Mouse (Mus musculus) midbrain, embryonic 14.5 days (tissue): Measurements from ENCODE around the gene Bcl2l14. TPM values are rescaled to one million over a fixed set of nuclear protein-coding genes. Genes with fewer than 3 reads are reported as not detected.

ENCODE experiments used
- ATAC-seq: fragments of 200-750 bp; cut with Nextera tagmentation; 2 replicates; pipeline ENCODE4 v1.8.0; 2017; ENCODE audit warnings: moderate number of reproducible peaks, moderate library complexity; ENCODE audit not compliant: low FRiP score, low TSS enrichment
- DNase-seq: peaks from one replicate; pipeline ENCODE4 v3.0.0-alpha.2; 2015
- H3K27ac ChIP-seq: fragments of 300-500 bp; sonication (generic); replicated peaks from 2 replicates; pipeline ENCODE4 v1.5.1; 2014; ENCODE audit warnings: mild to moderate bottlenecking, low read depth, low read length, moderate library complexity
- H3K27me3 ChIP-seq: fragments of 300-500 bp; sonication (generic); 2 replicates; pipeline ENCODE4 v1.6.1; 2014; ENCODE audit warnings: low read length, control low read depth, mixed read lengths; ENCODE audit not compliant: control insufficient read depth, insufficient read depth
- H3K36me3 ChIP-seq: fragments of 300-500 bp; sonication (generic); 2 replicates; pipeline ENCODE4 v1.6.1; 2014; ENCODE audit warnings: low read length, control low read depth; ENCODE audit not compliant: control insufficient read depth, insufficient read depth
- H3K4me1 ChIP-seq: fragments of 300-500 bp; sonication (generic); 2 replicates; pipeline ENCODE4 v1.6.1; 2014; ENCODE audit warnings: mild to moderate bottlenecking, antibody characterized with exemption, low read length, control low read depth; ENCODE audit not compliant: control insufficient read depth, insufficient read depth
- H3K4me2 ChIP-seq: fragments of 300-500 bp; sonication (generic); 2 replicates; pipeline ENCODE4 v1.6.1; 2014; ENCODE audit warnings: mild to moderate bottlenecking, low read length, moderate library complexity
- H3K4me3 ChIP-seq: fragments of 300-500 bp; sonication (generic); replicated peaks from 2 replicates; pipeline ENCODE4 v1.5.1; 2014; ENCODE audit warnings: low read depth, low read length
- H3K9ac ChIP-seq: fragments of 300-500 bp; sonication (generic); replicated peaks from 2 replicates; pipeline ENCODE4 v1.6.1; 2014; ENCODE audit warnings: mild to moderate bottlenecking, low read length, moderate library complexity
- H3K9me3 ChIP-seq: fragments of 300-500 bp; sonication (generic); 2 replicates; pipeline ENCODE4 v1.6.1; 2016; ENCODE audit warnings: low read length, control low read depth, mixed read lengths; ENCODE audit not compliant: control insufficient read depth
- WGBS: fragments of 180-500 bp; shearing (Covaris S2); extraction: QIAGEN DNeasy Blood & Tissue Kit; methylation state at CpG from one replicate; pipeline ENCODE4 v1.1.7; 2014; 5-methylcytosine and 5-hydroxymethylcytosine counted together
- polyA plus RNA-seq: library from polyadenylated mRNA; unstranded; fragments of >200 nt; fragmentation: Nextera tagmentation; extraction: Ambion mirVana; gene quantifications from 2 replicates; pipeline ENCODE4 v1.2.1, GENCODE M21; 2014

Gene Bcl2l14
- polyA plus RNA-seq, 1 experiment from 2014 or later = not detected

DNA sequence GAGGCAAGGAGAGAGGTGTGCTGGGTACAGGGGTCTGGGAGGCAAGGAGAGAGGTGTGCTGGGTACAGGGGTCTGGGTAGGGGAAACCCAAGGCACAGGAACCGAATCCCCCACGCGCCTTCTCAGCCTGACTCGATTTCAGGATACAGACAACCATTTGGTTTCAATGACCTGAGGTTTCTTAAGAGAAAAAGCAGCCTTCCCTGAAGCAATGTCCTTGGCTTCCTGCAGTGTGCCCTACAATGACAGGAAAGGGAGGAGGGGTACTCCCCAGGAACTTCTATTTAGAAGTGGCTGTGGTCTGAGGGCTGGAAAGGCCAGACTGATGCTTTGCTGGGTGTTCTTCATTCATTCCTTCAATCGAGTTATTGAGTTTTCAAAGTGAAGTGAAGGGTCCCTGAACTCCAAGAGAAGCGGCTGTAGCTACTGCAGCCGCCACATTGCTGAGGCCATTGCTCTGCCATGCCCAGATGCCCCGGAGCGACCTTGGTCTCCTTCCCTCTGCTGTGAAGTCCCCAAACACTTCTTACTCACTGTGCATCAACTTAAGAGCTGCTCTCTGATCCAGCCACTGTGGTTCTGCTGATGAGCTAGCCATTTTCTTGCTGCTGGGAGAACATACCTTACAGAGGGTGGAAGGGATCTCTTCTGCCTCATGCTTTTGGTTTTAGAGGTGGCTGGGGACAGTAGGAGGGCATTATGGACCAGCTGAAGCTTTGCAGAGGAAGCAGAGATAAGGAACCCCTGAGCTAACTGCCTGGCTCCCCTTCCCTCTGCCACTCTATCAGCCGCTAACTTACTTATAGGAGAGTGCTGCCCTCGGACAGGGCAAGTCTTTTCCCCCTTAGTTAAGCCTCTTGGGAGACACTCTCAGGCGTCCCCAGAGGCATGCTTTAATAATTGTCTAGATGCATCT, 28.5 kb upstream of the Bcl2l14 start:
- Histone ChIP-seq H3K9ac (no peak overlapping the region), H3K36me3 (no peaks in the 10 kb centered on the region), H3K4me3 (no peak overlapping the region), H3K27ac (no peak overlapping the region), H3K9me3 (no peaks in the 10 kb centered on the region), H3K4me2 (no peak overlapping the region), H3K27me3 (no peaks in the 10 kb centered on the region), H3K4me1 (no peaks in the 10 kb centered on the region)
- no peak for ATAC-seq
- no peak for DNase-seq
- 53% methylated on average over 12 of the region's 12 CpGs for WGBS

DNA sequence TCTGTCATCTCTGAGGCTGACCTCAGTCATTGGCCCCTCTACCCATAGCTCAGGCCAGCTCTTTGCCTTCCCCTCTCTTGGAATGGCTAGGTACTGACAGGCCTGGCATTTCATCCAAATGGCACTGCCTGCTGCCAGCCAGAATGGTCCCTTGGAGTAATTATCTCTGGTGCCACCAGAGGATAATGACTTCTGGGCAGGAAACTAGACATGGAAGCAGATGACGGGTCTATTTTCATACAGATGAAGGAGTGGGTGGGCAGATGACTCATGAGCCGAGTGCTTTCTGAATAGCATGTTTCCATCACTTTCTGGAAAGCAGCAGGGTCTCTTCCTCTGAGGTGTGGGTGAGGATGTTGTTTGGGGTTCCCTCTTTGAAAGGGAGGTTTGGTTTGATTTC, 23.2 kb upstream of the Bcl2l14 start:
- H3K4me1 ChIP-seq = no peaks in the 10 kb centered on the region
- WGBS = 69% methylated on average over 2 of the region's 2 CpGs
- H3K9ac ChIP-seq = no peak overlapping the region
- H3K9me3 ChIP-seq = no peaks in the 10 kb centered on the region
- no peaks in the 10 kb centered on the region for H3K27me3 ChIP-seq
- no peak overlapping the region for H3K27ac ChIP-seq
- DNase-seq (no peak), ATAC-seq (no peak)
- no peak overlapping the region for H3K4me2 ChIP-seq
- H3K36me3 ChIP-seq = no peaks in the 10 kb centered on the region
- H3K4me3 ChIP-seq = no peak overlapping the region

GRCm38 (mm10) chr6:134377201-134377600, 18.9 kb upstream of the Bcl2l14 start:
- Histone ChIP-seq H3K36me3 (no peaks in the 10 kb centered on the region), H3K4me2 (no peak overlapping the region), H3K27me3 (no peaks in the 10 kb centered on the region), H3K27ac (no peak overlapping the region), H3K4me3 (no peak overlapping the region), H3K9me3 (no peaks in the 10 kb centered on the region), H3K4me1 (no peaks in the 10 kb centered on the region), H3K9ac (no peak overlapping the region)
- DNase-seq = no peak
- no peak for ATAC-seq
- WGBS = 82% methylated on average over 5 of the region's 5 CpGs

DNA sequence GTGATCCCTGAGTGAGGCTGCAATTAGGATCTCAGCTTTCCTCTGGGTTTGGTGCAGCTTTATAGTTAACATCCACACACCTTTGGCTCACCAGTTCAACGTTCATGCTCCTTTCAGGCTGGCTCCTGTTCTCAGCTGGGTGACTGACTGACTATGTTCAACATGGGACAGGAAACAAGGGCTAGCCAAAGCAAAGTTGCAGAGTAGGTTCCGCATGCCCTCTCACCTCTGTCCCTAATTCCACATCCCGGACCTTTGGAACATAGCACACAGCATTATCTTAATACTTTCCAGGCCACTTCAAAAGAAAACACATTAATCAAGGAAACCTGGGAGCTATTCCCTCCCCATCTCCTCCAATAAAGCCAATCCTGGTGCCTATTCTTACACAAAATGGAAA, 18.3 kb upstream of the Bcl2l14 start:
- H3K27me3 ChIP-seq = no peaks in the 10 kb centered on the region
- H3K9me3 ChIP-seq = no peaks in the 10 kb centered on the region
- no peak for ATAC-seq
- no peak for DNase-seq
- no peaks in the 10 kb centered on the region for H3K36me3 ChIP-seq
- WGBS = 83% methylated on average over 3 of the region's 3 CpGs
- no peak overlapping the region for H3K9ac ChIP-seq
- H3K4me1 ChIP-seq = no peaks in the 10 kb centered on the region
- H3K27ac ChIP-seq = no peak overlapping the region
- H3K4me2 ChIP-seq = no peak overlapping the region
- no peak overlapping the region for H3K4me3 ChIP-seq

GRCm38 (mm10) chr6:134381462-134381861, 14.7 kb upstream of the Bcl2l14 start:
- H3K4me2 ChIP-seq = no peak overlapping the region
- no peak for DNase-seq
- H3K36me3 ChIP-seq = no peaks in the 10 kb centered on the region
- no peak overlapping the region for H3K4me3 ChIP-seq
- H3K27ac ChIP-seq = no peak overlapping the region
- ATAC-seq = no peak
- H3K4me1 ChIP-seq = no peaks in the 10 kb centered on the region
- H3K27me3 ChIP-seq = no peaks in the 10 kb centered on the region
- no peaks in the 10 kb centered on the region for H3K9me3 ChIP-seq
- H3K9ac ChIP-seq = no peak overlapping the region
- WGBS = 88% methylated on average over 6 of the region's 6 CpGs

DNA sequence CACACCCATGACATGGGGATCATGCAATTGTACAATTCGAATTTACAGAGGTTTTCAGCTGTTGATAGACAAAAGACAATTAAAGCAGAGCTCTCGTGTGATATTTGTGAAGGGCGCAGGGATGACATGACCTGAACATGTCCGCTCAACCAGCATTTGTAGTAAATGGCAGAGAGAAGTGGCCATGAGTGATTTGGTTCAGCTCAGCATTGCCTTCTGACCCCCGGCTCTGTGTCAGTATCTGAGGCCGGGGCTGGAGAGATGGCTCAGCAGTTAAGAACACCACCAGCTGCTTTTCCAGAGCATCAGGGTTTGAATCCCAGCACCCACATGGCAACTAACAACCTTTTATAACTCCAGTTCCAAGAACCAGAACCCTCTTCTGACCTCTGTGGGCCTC, 10.2 kb upstream of the Bcl2l14 start:
- ATAC-seq = no peak
- 87% methylated on average over 6 of the region's 6 CpGs for WGBS
- H3K9me3 ChIP-seq = no peaks in the 10 kb centered on the region
- H3K4me3 ChIP-seq = no peak overlapping the region
- H3K27me3 ChIP-seq = no peaks in the 10 kb centered on the region
- H3K9ac ChIP-seq = no peak overlapping the region
- H3K4me1 ChIP-seq = no peaks in the 10 kb centered on the region
- no peak for DNase-seq
- no peak overlapping the region for H3K4me2 ChIP-seq
- H3K36me3 ChIP-seq = no peaks in the 10 kb centered on the region
- H3K27ac ChIP-seq = no peak overlapping the region

GRCm38 (mm10) chr6:134387396-134387795, 8.7 kb upstream of the Bcl2l14 start:
- no peak for DNase-seq
- Histone ChIP-seq H3K9ac (no peak overlapping the region), H3K4me3 (no peak overlapping the region), H3K36me3 (no peaks in the 10 kb centered on the region), H3K4me2 (no peak overlapping the region), H3K9me3 (no peaks in the 10 kb centered on the region), H3K27me3 (no peaks in the 10 kb centered on the region), H3K4me1 (no peaks in the 10 kb centered on the region), H3K27ac (no peak overlapping the region)
- ATAC-seq = no peak
- WGBS = 88% methylated on average over 10 of the region's 10 CpGs

GRCm38 (mm10) chr6:134388424-134389110, 7.6 kb upstream of the Bcl2l14 start:
- Histone ChIP-seq H3K4me3 (no peak overlapping the region), H3K36me3 (no peaks in the 10 kb centered on the region), H3K9ac (no peak overlapping the region), H3K4me2 (no peak overlapping the region), H3K27me3 (no peaks in the 10 kb centered on the region), H3K4me1 (no peaks in the 10 kb centered on the region), H3K9me3 (no peaks in the 10 kb centered on the region), H3K27ac (no peak overlapping the region)
- 81% methylated on average over 24 of the region's 24 CpGs for WGBS
- DNase-seq = peak; percentile 46
- no peak for ATAC-seq
